Mouse (Mus musculus) B cell, adult 2 months (primary cell): ENCODE results near the gene Mitf.

Source experiments
- DNase-seq, 2 experiments: peaks; one replicate each; pipeline ENCODE4 v3.0.0; 2022

The Mitf gene

DNA sequence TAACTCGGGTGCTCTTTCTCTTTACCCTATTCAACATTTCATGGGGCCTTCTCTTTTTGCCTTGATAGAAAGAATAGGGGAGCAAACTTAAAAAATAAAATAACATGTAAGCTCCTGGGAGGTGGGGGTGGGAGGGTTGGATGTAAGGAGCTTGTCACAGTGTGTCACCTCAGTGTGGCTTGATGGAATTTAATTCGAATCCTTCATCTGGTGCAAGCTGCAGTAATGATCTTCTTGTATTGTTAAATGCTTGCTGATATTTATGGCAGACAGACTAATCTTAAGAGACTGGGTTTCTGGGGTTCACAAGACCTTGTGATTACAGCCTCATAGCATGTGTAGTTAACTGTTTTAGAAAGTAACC lies 144.0 kb downstream of the Mitf start:
- DNase-seq = no peak

DNA sequence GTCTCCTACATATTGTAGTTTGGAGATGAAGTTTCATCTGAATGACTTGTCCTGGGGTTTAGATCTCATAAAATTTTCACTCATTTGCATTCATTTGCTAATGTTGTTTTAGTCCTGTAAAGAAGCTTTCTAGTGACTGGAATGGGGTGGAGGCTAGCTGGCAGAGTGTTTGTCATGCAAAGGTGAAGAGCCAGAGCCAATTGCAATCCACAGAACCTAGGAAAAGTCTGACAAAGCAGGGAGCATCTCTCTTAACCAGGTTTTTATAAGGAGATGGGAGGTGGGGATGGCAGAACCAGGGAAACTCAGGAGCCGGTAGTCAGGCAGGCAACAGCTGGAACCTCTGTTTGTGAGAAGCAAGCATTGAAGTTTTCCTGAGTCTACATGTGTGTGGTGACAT lies 144.9 kb downstream of the Mitf start:
- no peak for DNase-seq

DNA sequence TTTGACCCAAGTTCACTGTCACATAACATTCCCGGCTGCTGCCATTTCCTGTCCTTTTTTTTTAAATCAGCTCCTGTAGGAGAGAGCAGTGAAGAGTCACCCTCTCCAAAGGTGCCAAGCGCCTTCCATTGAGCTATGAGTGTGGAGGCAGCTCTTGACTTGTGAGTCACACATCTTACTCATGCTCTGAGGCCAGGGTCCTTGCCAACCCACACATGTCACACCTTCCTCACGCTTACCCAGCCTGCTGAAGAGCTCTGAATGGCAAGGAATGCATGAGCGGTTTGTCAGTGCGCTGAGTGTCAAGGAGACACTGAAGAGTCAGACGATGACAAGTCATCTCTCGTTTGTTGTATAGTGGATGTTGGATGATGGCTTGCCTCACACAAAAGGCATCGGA lies 146.0 kb downstream of the Mitf start:
- no peak for DNase-seq

DNA sequence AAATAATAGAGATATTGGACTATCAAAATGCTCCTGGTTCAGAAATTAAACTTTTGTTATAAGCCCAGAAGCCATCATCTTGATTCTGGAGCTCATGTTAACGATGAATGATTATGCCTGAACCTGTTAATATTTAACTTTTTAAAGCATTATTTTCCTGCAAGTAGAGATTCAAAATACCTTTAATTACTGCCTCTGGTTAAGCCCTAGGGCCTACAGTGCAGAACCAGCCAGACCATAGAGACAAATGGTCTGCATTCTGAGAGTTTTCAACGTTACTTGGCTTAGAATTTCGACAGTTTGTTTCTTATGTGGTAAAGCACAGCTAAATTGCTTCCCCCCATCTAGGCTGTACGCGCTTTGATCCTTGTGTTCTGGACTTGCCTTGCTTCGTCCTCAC lies 149.3 kb downstream of the Mitf start:
- no peak for DNase-seq

DNA sequence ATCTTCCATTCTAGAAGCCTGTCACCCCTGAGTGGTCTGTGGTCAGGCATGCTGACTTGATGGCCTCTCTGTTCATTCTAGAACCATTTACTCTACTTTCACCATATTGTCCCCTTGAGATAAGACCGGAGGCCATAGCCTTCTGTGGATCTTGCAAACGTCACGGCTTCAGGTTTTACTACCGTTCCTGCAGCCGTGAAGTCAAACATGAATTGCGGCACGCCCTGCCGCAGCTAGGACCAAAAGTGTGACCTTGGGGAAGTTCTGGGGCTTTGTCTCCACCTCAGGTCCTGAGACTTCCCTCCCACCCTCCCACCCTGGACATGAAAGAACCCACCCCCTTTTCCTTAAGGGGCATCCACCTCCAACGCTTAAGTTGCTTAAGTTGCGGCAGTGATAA lies 149.8 kb downstream of the Mitf start:
- no peak for DNase-seq

DNA sequence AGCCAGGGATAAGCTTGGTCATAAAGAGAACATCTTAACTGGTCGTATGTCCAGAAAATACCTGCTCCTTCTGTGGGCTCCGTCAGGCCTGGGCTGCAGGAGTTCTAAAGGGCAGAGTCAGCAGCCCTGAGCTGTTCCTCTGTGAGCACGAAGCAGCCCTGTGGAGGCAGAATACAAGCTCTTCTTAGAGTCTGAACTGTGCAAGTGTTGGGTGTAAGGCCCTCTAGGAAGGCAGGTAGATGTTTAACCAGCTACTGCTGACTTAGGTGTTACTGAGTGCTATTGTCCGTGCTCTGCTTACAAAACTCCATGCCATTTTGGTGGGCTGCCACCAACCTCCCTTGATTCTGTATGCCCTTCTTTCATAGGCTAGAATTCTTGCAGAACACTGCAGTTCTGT lies 151.4 kb downstream of the Mitf start:
- no peak for DNase-seq

DNA sequence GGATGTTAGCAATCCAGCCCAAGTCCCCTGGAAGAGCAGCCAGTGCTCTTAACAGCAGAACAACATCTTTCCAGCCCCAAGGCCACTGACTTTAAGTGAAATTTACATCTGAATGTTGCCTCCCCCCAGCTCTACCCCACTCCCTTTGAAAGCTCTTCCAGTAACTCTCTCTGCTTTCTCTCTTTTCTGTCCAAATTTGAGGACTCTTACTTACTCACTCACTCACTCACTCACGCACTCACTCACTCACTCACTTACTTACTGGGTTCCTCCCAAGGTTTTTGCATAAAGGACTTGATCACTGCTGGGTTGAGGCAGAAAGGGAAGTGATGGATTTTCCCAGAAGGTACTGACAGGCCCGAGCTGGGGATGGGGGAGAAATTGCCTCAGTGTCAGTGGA lies 154.9 kb downstream of the Mitf start:
- no peak for DNase-seq

DNA sequence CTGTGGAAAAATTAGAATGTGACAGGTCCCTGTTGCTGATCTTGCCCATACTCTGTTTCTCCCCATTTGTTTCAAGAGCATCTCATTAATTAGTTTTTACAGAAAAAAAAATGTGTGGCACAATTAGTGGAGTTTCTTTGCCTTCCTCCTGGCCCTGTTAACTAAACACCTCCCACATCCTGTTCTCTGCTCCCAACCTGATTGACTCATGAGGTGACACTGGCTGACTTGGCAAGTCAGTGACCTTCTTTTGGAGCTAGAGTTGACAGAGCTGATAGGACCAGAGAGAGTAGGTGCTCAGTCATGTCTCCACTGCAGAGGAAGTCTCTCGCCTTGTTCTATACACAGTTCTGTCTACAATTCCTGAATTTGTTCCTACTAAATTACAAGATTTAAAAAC lies 155.5 kb downstream of the Mitf start:
- no peak for DNase-seq

DNA sequence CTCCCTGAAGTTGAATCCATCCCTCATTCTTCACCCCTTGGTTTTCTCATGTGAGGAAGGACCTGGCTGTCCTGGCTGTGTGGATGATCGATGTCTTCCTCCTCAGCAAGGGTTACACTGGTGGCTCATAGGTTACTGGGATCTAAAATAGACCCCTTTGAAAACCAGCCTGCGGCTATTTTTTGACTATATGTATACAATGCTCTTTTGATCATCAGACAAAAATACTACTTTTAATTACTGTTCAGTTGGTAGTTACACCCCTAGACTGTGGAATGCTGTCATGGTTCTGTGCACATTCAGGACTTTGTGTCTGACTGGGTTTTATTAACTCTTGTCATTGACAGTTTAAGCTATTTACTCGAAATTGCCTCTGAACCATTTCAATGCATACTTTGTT lies 157.9 kb downstream of the Mitf start:
- no peak for DNase-seq

DNA sequence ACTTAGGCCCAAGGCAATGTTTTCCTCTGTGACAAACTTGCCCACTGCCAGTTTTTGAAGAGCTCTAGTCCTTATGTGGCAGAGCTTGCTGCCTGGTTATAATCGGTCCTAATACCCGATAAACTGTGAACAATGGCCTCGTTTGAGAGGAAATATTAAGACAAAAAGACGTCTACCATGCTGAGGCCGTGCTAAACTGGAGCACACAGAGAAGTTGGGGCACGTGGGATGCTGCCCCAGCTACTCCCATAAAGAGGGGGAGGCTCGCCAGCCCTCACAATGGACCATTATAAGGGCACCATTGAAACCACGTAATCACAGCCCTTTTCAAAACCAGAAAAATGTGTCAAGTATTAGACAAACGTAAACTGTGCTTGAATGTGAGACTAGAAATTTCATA lies 174.8 kb downstream of the Mitf start:
- DNase-seq = no peak

DNA sequence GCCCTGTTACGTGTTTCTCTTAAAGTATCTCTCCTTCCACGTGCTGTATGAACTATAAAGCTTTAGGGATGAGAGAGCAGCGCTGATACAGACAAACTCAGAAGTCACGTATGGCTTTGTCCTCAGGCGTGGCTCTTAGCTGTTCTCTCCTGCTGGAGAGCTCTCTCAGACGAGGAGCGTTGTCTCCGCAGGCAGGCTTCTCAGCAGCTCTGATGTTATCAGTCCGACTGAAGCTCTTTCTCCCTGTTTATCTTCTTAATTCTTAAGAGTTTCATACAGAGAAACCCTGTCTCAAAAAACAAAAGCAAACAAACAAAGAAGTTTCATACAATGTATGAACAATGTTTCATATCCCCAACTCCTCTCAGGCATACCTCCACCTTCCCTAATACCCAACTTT lies 178.8 kb downstream of the Mitf start:
- no peak for DNase-seq

DNA sequence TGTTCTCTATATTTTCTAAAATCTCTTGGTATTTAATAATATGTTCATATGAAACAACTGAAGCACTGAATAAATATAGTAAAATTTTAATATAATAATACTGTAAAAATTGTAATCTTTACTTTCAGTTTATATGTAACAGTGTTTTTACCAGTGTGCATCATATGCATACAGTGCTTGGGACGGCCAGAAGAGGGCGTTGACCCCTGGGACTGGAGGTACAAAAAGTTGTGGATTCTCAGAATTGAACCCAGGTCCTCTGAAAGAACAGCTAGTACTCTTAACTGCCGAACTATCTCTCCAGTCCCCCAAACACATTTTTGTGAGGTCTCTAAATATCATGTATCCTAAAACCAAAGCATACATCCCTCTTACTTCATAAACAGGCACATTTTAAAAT lies 179.6 kb downstream of the Mitf start:
- no peak for DNase-seq

DNA sequence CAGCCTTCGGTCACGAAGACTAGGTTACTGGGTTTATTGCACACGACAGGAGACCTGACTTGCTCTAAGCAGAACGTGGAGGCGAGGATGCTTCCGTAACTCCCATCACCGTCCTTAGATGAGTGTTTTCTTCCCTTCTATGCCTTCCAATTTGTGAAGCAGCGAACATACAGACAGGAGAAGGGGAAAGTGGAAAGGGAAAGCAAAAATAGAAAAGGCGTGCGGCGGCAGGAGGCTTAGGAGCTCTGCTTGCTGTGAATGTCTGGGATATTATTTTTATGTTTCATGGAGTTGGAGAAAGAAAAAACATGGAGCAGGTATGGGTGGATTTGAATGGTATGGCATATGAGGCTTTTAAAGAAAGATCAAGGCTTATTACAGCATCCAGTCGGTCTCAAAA lies 186.7 kb downstream of the Mitf start:
- no peak for DNase-seq

DNA sequence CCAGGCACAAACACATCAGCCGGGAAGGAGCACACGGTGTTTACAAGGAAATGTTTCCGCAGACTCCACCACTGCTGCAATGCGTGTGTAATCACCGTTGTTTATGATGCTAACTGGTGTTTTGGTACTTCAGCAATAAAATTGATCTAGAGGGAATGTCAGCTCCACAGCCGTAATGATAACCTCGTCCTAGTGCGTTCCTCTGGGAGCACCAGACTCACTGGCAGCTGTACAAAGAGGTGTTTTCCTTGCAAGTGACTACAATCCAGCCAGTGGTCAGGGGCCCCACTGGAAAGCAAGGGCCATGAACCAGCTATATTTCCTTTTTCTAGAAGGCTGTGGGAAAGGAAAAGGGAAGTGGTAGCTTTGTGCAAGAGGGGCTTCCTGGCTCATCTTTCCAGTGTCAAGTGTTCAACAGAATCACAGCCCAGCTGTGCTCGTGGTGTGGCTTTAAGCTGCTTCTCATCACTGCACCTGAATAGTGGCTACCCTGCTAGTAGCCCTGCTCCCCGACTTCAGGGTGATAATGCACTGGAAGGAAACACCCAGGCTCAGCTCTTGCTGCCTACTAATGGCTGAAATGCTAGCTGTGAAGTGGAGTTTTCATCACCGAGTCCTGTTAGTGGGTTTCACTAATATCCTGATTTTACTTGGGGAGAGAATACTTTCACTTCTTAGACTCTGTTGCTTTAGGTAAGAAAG lies 188.9 kb downstream of the Mitf start:
- DNase-seq = no peak

DNA sequence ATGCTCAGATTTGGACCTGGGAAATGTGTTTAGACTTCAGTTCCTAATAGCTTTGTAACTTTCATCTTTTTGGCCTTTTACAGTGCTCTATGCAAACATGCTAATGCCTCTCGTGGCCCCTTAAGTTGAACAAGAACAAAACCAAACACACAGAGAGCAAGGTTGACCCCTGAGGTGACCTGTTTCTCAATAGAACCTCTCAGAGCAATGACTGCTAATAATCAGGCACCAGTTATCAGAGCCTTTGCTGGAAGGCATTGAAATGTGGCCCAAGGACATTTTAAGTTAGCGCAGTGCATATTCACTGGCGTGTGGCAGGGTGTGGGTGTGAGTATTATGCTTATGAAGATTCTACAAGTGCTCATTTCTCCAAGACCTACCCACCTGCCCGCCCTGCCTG lies 194.7 kb downstream of the Mitf start:
- no peak for DNase-seq

DNA sequence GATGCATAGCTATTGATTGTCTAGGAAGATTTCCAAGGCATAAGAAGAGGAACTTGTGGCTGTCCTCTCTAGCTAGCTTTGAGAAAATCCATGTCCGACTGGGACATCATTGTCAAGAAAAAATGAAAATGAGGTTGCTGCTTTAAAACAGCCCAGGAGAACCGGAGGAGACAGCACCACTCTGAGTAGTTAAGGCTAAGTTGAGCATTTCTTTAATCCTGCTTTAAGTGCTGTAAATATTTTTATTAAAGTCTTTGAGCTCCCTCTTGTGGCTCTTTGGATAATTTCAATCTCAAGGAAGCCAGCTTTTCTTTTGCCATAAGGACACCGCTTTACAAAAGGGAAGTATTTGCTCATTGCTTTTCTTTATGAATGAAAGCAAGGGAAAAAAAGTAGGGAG lies 196.3 kb downstream of the Mitf start:
- no peak for DNase-seq

DNA sequence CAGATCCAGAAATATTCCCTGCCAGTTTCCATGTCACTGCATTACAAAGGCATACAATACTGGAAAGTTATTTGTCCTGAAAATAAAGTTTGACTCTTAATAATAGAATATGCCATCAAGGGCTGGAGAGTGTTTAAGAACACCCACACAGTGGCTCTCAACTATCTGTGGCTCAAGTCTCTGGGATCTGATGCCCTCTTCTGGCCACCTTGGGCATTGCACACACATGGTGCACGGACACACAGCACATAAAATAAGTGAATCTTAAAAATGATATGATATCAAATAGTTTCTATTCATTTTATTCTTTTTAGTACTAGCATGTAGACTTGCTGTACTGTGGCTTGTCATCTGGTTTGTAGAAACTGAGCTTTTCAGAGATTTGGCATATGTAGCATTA lies 198.7 kb downstream of the Mitf start:
- peak; percentile 26 to 31 for DNase-seq

DNA sequence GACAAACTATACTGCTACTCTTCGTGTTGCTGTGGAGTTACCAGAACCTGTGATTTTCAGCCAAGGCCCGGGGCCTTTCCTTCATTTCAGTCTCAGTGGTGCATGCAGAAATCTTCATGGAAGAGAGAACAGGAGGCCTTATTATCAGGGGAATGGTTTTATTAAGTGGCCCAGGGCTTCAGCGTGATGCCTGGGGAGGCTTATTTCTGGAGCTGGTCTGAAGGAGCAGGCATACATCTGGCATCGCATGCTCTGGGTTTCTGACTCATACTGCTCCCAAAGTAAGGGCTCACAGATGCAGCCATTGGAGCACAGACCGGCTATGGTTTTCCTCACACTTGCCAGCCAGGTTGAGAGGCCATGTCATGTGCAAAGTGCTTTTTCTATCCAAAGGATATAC lies 208.2 kb downstream of the Mitf start:
- no peak for DNase-seq

DNA sequence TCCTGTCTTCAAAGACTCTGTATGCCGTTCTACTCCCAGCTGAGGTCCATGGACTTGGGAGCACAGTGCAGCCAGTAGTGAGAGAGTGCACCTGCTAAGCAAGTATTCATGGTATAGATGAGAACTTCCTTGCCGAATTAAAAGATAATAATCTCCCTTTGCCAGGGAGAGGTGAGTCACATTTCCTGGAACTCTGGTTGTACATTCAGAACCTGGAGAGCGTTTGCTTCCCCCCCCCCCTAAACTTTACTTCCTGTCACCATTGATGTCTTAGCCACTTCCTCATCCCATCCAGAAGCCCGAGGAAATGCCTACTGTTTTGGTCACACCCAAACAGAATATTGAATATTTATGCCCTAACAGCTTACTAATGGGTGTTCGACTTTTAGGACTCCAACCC lies 209.0 kb downstream of the Mitf start:
- DNase-seq = no peak

DNA sequence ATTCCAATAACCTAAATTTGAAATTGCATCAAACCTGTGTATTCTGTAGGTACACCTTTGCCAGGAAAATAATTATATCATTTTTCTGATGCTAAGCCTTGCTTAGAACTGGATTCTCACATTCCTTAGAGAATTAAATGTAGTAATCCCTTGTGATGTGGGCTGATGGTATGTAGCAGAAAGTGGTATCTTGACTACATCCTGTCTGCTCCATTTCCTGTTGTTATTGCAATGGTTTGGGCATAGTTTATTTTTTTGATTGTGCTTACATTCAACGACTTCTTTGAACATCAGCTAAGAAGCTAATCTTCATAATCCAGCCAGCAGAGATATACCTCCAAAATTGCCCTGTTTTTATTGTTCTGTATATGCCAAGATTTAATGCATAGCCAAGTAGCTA lies 217.0 kb downstream of the Mitf start:
- DNase-seq = no peak

DNA sequence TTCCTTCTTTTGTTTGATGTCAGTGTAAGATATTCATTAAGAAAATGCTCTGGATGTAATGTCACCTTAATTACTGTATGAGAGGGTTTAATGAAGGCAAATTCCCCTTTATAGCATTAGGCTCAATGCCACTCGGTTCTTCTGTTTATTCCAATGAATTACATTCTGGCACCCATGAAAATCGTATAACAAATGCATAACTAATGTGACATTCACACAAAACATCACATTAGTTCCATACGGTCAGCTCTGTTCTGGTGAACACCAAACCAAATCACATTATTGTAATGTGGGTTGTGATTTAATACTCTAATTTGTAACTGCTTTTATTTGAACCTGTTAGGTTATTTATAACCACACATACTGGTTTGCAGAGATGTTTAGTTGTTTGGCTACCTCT lies 231.7 kb downstream of the Mitf start:
- no peak for DNase-seq

DNA sequence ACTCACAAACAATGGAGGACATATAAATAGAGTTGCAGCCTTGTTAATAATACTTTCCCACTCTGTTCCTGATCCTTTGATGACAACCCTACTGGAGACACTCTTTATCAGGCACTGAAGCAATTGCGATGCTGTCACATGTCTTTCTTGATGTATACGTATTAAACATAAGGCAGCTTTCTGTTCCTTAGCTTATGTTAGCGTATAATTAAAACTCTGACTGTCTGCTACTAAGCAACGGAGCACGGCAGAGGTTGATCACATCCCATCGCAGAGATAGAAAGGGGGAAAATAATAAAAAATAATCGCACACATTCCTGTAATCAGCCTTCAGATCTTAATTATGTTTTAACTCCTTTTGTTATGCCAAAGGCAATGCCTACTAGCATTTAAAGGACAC lies 234.9 kb downstream of the Mitf start:
- no peak for DNase-seq

DNA sequence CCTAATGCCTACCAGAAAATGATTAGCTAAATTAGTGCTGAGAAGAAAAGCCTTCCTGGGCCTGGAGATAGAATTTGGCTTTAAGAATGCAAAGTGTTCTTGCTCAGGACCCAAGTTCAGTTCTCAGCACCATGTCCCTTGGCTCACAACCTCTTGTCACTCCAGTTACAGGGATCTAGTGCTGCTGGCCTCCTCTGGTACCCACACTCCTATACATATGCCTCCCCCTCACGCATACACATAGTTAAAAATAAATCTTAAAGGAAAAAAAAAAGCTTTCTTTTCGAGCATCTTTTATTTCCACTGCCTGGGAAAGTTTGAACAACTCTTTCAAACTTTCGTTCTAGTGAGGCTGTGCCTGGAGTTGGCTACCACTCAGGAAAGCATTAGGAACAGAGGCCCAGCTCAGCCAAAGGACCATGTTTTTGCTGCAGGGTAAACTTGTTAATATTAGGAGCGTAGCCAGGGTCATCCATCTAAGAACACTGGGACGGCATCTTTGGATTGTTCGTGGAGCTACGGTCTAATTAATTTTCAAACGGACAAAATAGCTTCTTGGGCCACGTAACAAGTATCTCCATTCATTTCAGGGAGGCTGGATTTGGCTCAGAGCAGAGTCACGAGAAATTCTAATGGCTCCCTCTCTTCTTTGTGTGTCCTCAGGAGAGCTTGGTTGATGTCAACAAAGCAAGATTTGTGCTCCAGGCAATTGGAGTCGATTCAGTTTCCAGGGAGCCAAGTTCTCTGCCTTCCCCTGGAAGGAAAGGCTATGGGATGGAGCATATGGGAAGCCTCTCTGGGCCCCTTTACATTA lies 239.7 kb downstream of the Mitf start:
- DNase-seq = no peak

DNA sequence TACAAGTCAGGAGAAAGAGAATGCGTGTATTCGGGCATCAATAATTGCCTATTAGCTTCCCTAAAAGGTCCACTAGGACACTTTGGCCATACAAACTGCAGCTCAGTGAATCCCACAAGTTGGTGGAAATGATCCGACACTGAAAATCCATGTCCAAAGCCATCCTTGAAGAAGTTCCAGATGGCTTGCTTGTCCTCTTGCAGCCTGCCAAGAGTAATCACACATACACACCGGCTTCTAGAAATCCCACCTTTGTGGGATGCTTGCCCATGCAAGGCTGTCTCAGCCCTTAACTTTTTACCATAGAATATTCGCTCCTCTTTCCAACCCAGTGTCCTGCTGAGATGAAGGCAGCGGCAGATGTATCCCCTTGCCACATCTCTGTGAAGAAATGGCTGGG lies 240.9 kb downstream of the Mitf start:
- no peak for DNase-seq
